Mouse (Mus musculus) kidney, postnatal 14 days (tissue): Measurements from ENCODE around the gene Eloa.
A peak's percentile ranks its signal among the peaks of the same experiment; 100 is the strongest.

Experiments
- DNase-seq: peaks from one replicate; pipeline ENCODE4 v3.0.0; 2022; ENCODE audit warnings: mixed read lengths

The Eloa gene

DNA sequence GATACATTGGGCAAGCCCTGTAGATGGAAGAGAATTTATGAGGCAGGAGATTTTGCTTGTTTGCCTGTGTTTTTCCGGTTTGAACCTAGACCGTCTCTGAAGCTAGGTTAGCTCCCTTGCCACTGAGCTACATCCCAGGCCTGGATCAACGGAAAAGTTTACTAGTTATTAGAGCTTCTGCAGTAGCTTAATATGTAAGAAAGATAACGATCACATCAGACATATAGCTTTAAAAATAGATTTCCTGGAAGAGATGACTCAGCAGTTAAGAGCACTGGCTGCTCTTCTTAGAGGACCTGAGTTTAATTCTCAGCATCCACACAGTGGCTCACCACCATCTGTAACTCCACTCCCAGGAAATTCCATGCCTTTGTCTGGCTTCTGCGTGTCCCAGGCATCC, 7.1 kb upstream of the Eloa start:
- DNase-seq = no peak

GRCm38 (mm10) chr4:136028132-136028564, 6.6 kb upstream of the Eloa start:
- DNase-seq = no peak

DNA sequence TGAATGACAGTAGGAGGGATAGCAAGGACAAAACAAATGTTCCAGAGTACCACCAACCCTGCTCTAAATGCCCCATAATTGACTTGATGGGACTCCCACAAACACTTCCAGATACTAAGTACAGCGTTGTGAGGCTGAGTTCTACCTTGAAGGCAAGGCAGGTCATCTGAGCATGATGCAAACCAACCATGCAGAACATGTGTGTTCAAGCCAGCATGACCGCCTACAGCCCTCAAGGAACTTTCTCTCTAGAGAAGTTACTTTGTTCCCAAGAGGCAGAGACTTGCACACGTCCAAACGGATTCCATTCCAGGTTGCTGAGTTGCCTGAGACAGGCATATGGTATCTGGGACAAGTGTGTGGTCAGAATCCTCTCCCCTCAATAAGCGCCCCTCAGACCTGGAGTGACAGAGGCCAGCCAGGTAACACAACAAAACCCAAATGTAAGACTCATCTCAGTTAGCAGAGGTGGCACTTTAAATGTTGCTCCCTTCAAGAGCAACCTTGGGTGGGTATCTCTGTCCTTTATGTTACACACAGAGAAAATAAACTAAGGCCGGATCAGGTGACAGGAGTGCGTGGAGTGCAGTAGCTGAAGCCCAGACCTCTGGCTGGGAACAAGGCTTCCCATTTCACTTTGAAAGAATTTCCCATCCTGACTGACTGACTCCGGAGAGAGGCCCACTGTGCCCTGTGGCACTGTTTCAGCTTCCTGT, 6.0 kb upstream of the Eloa start:
- DNase-seq = no peak

DNA sequence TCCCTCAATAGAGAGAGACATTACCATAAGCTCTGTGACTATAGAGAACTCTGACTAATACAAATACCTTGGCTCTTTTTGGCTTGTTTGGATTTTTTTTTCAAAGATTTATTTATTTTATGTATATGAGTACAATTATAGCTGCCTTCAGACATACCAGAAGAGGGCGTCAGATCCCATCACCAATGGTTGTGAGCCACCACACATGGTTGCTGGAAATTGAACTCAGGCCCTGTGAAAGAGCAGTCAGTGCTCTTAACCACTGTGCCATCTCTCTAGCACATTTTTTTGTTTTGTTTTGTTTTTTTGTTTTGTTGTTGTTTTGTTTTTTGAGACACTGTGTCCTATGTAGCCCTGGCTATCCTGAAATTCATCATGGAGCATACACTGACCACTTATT, 3.8 kb upstream of the Eloa start:
- no peak for DNase-seq

DNA sequence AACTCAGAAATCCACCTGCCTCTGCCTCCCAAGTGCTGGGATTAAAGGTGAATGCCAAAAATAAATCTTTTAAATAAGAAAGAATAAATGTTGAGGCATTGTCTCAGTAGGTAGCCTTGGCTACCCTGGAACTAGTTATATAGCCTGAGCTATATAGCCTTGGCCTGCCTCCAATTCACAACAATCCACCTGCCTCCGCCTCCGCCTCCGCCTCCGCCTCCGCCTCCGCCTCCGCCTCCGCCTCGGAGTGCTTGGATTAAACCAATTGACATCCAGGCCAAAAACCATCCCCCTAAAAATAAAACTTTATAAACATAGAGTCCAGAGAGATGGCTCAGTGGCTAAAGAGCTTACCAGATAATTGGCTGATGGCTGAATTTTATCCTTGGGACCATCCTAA, 1.4 kb upstream of the Eloa start:
- peak; percentile 31 for DNase-seq

GRCm38 (mm10) chr4:136020743-136021548, 617 bp downstream of the Eloa start:
- DNase-seq = peak; percentile 27

DNA sequence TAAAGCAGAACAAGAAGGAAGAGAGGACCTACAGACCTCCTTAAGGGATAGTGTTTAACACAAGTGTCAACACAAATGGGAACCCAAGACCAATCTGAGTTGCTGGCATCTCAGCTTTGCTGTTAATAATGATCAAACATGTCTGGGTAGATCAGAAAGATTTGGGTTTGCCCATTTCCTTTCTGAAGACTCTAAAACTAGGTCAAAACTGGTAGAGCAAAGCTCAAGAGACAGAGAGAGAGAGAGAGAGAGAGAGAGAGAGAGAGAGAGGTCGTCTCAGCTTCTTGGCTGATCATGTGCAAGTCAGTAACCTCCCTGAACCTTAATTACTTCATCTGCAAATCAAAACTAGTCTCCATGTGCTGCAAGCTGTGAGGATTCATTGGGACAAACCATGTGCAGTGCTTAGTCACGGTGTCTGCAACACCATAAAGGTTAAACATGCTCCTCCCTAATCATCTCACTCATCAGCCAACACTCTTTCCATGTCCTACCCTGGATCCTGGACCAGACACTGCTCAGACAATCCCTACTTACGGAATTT, 5.4 kb downstream of the Eloa start:
- DNase-seq = no peak

- DNase-seq = no peak
Observed at GRCm38 (mm10) chr4:136010586-136010985, 11.0 kb downstream of the Eloa start.

DNA sequence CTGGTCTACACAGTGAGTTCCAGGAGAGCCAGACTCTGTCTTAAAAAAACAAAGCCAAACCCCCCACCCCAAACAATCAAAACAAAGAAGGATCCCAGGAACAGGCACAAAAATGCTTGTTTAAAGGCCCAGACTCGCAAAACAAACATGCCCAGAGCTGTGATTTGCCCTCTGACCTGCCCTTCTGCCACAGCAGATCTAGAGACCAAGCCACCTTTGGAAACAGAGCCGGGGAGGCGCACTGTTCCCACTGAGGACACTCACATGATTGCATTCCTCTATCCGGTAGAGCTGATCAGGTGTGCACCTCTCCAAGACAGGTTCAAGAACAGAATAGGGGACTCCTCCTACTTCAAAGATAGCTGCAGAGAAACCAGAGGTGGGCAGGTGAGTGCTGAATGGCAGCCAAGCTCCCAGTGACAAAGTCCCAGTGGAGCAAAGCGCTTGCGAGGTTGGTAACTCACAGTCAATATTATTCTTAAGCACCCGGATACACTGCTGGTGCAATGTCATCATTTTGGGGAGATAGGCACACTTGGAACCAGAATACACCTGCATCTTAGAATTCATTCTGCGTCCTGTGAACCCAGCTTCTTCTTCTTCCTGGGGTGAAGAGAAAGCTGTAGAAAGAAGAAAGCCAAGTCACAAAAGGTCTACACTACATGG, 12.6 kb downstream of the Eloa start:
- DNase-seq = no peak

- DNase-seq = no peak
Observed at GRCm38 (mm10) chr4:136006821-136007220, 14.7 kb downstream of the Eloa start.

- DNase-seq = no peak
Observed at GRCm38 (mm10) chr4:136004921-136005320, 16.6 kb downstream of the Eloa start.

DNA sequence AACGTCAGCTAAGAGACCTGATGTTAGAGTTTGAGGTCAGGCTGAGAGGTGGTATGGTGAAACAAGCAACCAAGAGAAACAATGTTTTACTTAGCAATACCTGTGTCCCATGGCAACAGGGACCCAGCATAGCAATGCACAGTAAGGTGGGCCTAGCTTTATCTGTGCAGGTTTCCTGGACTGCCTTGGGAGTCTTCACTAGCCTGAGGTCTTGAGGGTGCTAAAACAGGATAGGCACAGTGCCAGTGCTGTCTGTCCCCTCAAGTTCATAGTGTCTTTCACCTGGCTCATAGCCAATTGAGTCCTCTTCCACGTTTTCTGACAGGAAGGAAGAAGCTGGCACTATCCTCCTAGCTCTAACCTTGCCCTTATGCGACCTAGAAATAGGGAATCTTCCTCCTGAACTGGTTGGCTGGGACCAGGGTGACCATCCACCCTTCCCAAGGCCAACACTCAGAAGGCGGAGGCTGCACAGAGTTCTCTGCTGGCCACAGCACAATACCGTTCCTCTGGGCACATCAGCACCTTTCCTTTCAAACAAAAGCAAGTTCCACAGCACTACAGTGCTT, 17.4 kb downstream of the Eloa start:
- DNase-seq = no peak

DNA sequence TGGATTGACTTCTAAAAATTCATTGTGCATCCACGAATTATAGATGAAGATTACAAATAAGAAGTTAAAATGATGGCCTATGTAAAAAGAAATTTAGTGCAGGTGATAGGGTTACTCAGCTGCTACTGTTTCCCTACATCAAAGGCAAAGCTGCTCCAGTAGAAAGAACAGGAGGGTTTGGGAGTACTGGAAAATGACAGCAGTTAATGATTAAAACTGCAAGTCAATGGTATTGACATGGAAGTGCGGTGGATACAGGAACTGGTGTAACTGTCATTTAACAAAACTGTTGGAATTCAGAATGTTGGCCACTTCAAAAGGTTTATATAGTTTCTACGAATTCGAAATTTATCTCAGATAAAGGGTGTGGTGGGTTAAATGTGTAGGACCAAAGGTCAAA, 26.4 kb downstream of the Eloa start:
- no peak for DNase-seq

DNA sequence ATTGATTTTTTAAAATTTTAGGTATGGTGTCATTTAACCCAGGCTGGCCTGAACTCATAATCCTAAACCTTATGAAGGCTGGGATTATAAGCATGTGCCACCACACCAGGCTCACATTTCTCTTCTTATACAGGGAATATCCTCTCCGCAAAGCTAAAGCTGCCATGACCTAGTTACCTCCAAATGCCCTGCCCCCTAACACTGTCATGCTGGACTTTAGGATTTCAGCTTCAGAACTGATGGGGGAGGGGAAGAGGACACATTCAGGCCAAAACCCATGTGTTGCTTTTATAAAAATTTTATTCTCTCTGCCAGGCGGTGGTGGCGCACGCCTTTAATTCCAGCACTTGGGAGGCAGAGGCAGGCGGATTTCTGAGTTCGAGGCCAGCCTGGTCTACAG, 27.6 kb downstream of the Eloa start:
- DNase-seq = no peak

DNA sequence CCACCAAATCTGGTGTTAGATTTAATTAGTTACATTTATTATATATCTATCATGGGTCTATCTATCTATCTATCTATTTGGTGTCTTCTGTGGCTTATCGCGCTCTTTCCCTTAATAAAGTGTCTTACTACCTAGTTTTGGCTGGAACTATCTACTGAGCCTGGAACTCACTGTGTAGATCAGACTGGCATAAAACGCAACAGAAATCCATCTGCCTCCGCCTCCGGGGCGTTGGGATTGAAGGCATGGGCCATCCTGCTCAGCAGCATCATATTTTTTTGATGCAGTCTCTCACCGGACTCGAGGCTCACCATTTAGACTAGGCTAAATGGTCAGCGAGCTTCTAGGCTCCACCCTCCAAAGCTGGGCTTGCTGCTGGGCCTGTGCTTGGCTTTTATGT, 33.8 kb downstream of the Eloa start:
- DNase-seq = no peak

- peak; percentile 96 for DNase-seq
Observed at GRCm38 (mm10) chr4:135986943-135987710, 34.4 kb downstream of the Eloa start, which contains the start of gene Pithd1. Gene Pithd1 (minus strand): TSS chr4:135987264.

- no peak for DNase-seq
Observed at GRCm38 (mm10) chr4:135986301-135986942, 35.1 kb downstream of the Eloa start.

GRCm38 (mm10) chr4:135985769-135986168, 35.8 kb downstream of the Eloa start:
- DNase-seq = no peak

- no peak for DNase-seq
Observed at GRCm38 (mm10) chr4:135985193-135985592, 36.4 kb downstream of the Eloa start.

- DNase-seq = no peak
Observed at GRCm38 (mm10) chr4:135984556-135984955, 37.0 kb downstream of the Eloa start.

- DNase-seq = no peak
Observed at GRCm38 (mm10) chr4:135981524-135982063, 40.0 kb downstream of the Eloa start.
